ENCODE assay signal across 8 mouse cellular contexts in genomic region chr2:156841841-156842706, GRCm38 (mm10). TPM values are rescaled to one million over a fixed set of nuclear protein-coding genes. Genes with fewer than 3 reads are reported as not detected.
DNase-seq lines count a peak whose midpoint lies in the region; ATAC-seq lines count a peak whose summit lies in the region.

No protein-coding gene starts in this region.

- peak overlapping the region; percentile 83 for H3K4me2 ChIP-seq in forebrain, embryonic 13.5 days
- peak overlapping the region; percentile 95 for H3K4me2 ChIP-seq in hindbrain, embryonic 14.5 days (replicated peaks)
- H3K4me2 ChIP-seq in liver, embryonic 13.5 days, result peak overlapping the region; percentile 96
- H3K4me2 ChIP-seq in neural tube, embryonic 12.5 days (replicated peaks), result peak overlapping the region; percentile 92

- peak; percentile 16 to 43 for DNase-seq in left cerebral cortex, postnatal 25 days (ENCODE audit: low spot score in 2 of 2)
- DNase-seq in left cerebral cortex, adult 8-10 months (ENCODE audit: low spot score in 2 of 2), result no peak
- peak; percentile 37 for DNase-seq in adrenal gland, adult 8-10 months
- DNase-seq in hindbrain, embryonic 14.5 days (ENCODE audit: low spot score), result peak; percentile 50
- DNase-seq in liver, embryonic 13.5 days, result peak; percentile 32
- peak; percentile 15 to 23 for DNase-seq in thymus, postnatal 10 days (ENCODE audit: low spot score in 2 of 2)

- H3K4me1 ChIP-seq in forebrain, embryonic 13.5 days, result peaks cover 65% of the 10 kb centered on the region
- peaks cover 27% of the 10 kb centered on the region; the same call in 1 of the 2 replicates for H3K4me1 ChIP-seq in hindbrain, embryonic 14.5 days (replicated peaks; ENCODE audit: control insufficient read depth, insufficient read depth, low read length)
- H3K4me1 ChIP-seq in liver, embryonic 13.5 days (replicated peaks), result peaks cover 63% of the 10 kb centered on the region
- peaks cover 62% of the 10 kb centered on the region for H3K4me1 ChIP-seq in neural tube, embryonic 12.5 days

- peak; percentile 33 for ATAC-seq in forebrain, embryonic 13.5 days
- no peak for ATAC-seq in hindbrain, embryonic 14.5 days (ENCODE audit: low FRiP score)
- peak; percentile 3; the same call in 1 of the 2 replicates for ATAC-seq in liver, embryonic 13.5 days (ENCODE audit: low read depth)
- ATAC-seq in neural tube, embryonic 12.5 days (ENCODE audit: low FRiP score, low read depth), result 0 out of 2 replicates have a peak, but pooled peaks have one; percentile 22

- H3K36me3 ChIP-seq in forebrain, embryonic 13.5 days (ENCODE audit: poor library complexity, severe bottlenecking), result peaks cover 24% of the 10 kb centered on the region
- H3K36me3 ChIP-seq in hindbrain, embryonic 14.5 days (replicated peaks; ENCODE audit: control insufficient read depth, insufficient read depth), result no peaks in the 10 kb centered on the region; the same call in 1 of the 2 replicates
- H3K36me3 ChIP-seq in liver, embryonic 13.5 days, result peaks cover 32% of the 10 kb centered on the region
- peaks cover 21% of the 10 kb centered on the region for H3K36me3 ChIP-seq in neural tube, embryonic 12.5 days

- peak overlapping the region; percentile 76 for H3K9ac ChIP-seq in forebrain, embryonic 13.5 days
- peak overlapping the region; percentile 69; the same call in 1 of the 2 replicates for H3K9ac ChIP-seq in hindbrain, embryonic 14.5 days
- peak overlapping the region; percentile 82 for H3K9ac ChIP-seq in liver, embryonic 13.5 days
- H3K9ac ChIP-seq in neural tube, embryonic 12.5 days, result peak overlapping the region; percentile 87

- H3K9me3 ChIP-seq in forebrain, embryonic 13.5 days (replicated peaks), result no peaks in the 10 kb centered on the region
- H3K9me3 ChIP-seq in hindbrain, embryonic 14.5 days (ENCODE audit: control insufficient read depth, low read length), result no peaks in the 10 kb centered on the region
- H3K9me3 ChIP-seq in liver, embryonic 13.5 days (replicated peaks), result no peaks in the 10 kb centered on the region
- H3K9me3 ChIP-seq in neural tube, embryonic 12.5 days, result no peaks in the 10 kb centered on the region

- no peaks in the 10 kb centered on the region for H3K27me3 ChIP-seq in forebrain, embryonic 13.5 days
- peaks cover 19% of the 10 kb centered on the region for H3K27me3 ChIP-seq in hindbrain, embryonic 14.5 days (ENCODE audit: control insufficient read depth, insufficient read depth, low read length)
- no peaks in the 10 kb centered on the region for H3K27me3 ChIP-seq in liver, embryonic 13.5 days
- no peaks in the 10 kb centered on the region for H3K27me3 ChIP-seq in neural tube, embryonic 12.5 days (replicated peaks)

- 2% methylated on average over 20 of the region's 20 CpGs for WGBS in forebrain, embryonic 13.5 days
- 3% methylated on average over 20 of the region's 20 CpGs for WGBS in hindbrain, embryonic 14.5 days
- WGBS in liver, embryonic 13.5 days (ENCODE audit: insufficient replicate concordance), result 7% methylated on average over 20 of the region's 20 CpGs
- WGBS in neural tube, embryonic 12.5 days, result 2% methylated on average over 20 of the region's 20 CpGs

- intact Hi-C loops in left cerebral cortex, postnatal 25 days (cut with DNase I), result no loop called here

- H3K4me3 ChIP-seq in forebrain, embryonic 13.5 days, result peak overlapping the region; percentile 57
- H3K4me3 ChIP-seq in hindbrain, embryonic 14.5 days (replicated peaks; ENCODE audit: low read length), result peak overlapping the region; percentile 62
- H3K4me3 ChIP-seq in liver, embryonic 13.5 days (replicated peaks), result peak overlapping the region; percentile 77
- H3K4me3 ChIP-seq in neural tube, embryonic 12.5 days, result peak overlapping the region; percentile 75

- peak overlapping the region; percentile 82 for H3K27ac ChIP-seq in forebrain, embryonic 13.5 days
- H3K27ac ChIP-seq in hindbrain, embryonic 14.5 days, result peak overlapping the region; percentile 74; the same call in 1 of the 2 replicates
- H3K27ac ChIP-seq in liver, embryonic 13.5 days, result peak overlapping the region; percentile 71
- peak overlapping the region; percentile 70; the same call in 1 of the 2 replicates for H3K27ac ChIP-seq in neural tube, embryonic 12.5 days

RNA-seq across cellular contexts. Expression of gene Tgif2, which starts 2.3 kb away (rescaled TPM):
- total RNA-seq in left cerebral cortex, postnatal 25 days (2021), result 1 to 10 TPM in 1 of 2 experiments, under 1 TPM in 1; 0.69 to 1.0 TPM
- 1 to 10 TPM in 2 of 4 experiments, under 1 TPM in 2; 0.55 to 1.1 (median 0.84) TPM for total RNA-seq in left cerebral cortex, adult 8-10 months (2022)
- total RNA-seq in adrenal gland, adult 8-10 months (2022), result 1 to 10 TPM; 2.4 to 4.0 (median 3.8) TPM
- 63.3 and 73.3 TPM in 2 replicates for polyA plus RNA-seq in forebrain, embryonic 13.5 days (2015; fragmentation: Nextera tagmentation; extraction: Ambion mirVana)
- polyA plus RNA-seq in hindbrain, embryonic 14.5 days (2014; fragmentation: Nextera tagmentation; extraction: Ambion mirVana), result 18.9 and 21.5 TPM in 2 replicates
- polyA plus RNA-seq in liver, embryonic 13.5 days (2015; fragmentation: Nextera tagmentation; extraction: Ambion mirVana), result 7.2 and 9.0 TPM in 2 replicates
- polyA plus RNA-seq in neural tube, embryonic 12.5 days (2016; fragmentation: Nextera tagmentation; extraction: Ambion mirVana), result 61.2 and 61.7 TPM in 2 replicates

RNA-seq across cellular contexts. Expression of gene 4930518I15Rik, which starts 15.7 kb away (rescaled TPM):
- 1 to 10 TPM; 1.5 to 2.1 TPM for total RNA-seq in left cerebral cortex, postnatal 25 days (2021)
- total RNA-seq in left cerebral cortex, adult 8-10 months (2022), result 1 to 10 TPM; 2.4 to 3.6 (median 2.8) TPM
- 1 to 10 TPM; 2.6 to 6.2 (median 4.0) TPM for total RNA-seq in adrenal gland, adult 8-10 months (2022)
- polyA plus RNA-seq in forebrain, embryonic 13.5 days (2015; fragmentation: Nextera tagmentation; extraction: Ambion mirVana), result 14.0 and 14.2 TPM in 2 replicates
- 4.0 and 5.4 TPM in 2 replicates for polyA plus RNA-seq in hindbrain, embryonic 14.5 days (2014; fragmentation: Nextera tagmentation; extraction: Ambion mirVana)
- polyA plus RNA-seq in liver, embryonic 13.5 days (2015; fragmentation: Nextera tagmentation; extraction: Ambion mirVana), result 1.6 and 2.0 TPM in 2 replicates
- 10.7 and 10.9 TPM in 2 replicates for polyA plus RNA-seq in neural tube, embryonic 12.5 days (2016; fragmentation: Nextera tagmentation; extraction: Ambion mirVana)

RNA-seq across cellular contexts. Expression of gene Rab5if, which starts 20.9 kb away (rescaled TPM):
- total RNA-seq in left cerebral cortex, postnatal 25 days (2021), result 100 to 1,000 TPM; 104 to 105 TPM
- 10 to 100 TPM; 75.3 to 83.0 (median 79.6) TPM for total RNA-seq in left cerebral cortex, adult 8-10 months (2022)
- 100 to 1,000 TPM; 134 to 305 (median 233) TPM for total RNA-seq in adrenal gland, adult 8-10 months (2022)
- polyA plus RNA-seq in forebrain, embryonic 13.5 days (2015; fragmentation: Nextera tagmentation; extraction: Ambion mirVana), result 151 and 168 TPM in 2 replicates
- 174 and 176 TPM in 2 replicates for polyA plus RNA-seq in hindbrain, embryonic 14.5 days (2014; fragmentation: Nextera tagmentation; extraction: Ambion mirVana)
- polyA plus RNA-seq in liver, embryonic 13.5 days (2015; fragmentation: Nextera tagmentation; extraction: Ambion mirVana), result 204 and 210 TPM in 2 replicates
- polyA plus RNA-seq in neural tube, embryonic 12.5 days (2016; fragmentation: Nextera tagmentation; extraction: Ambion mirVana), result 169 and 179 TPM in 2 replicates

RNA-seq across cellular contexts. Expression of gene Sla2, which starts 44.9 kb away (rescaled TPM):
- total RNA-seq in left cerebral cortex, postnatal 25 days (2021), result under 1 TPM; 0.39 to 0.55 TPM
- under 1 TPM; 0.26 to 0.68 (median 0.30) TPM for total RNA-seq in left cerebral cortex, adult 8-10 months (2022)
- total RNA-seq in adrenal gland, adult 8-10 months (2022), result under 1 TPM in 1 of 4 experiments, not detected in 3; 0.14 TPM
- 0.14 and 0.25 TPM in 2 replicates for polyA plus RNA-seq in forebrain, embryonic 13.5 days (2015; fragmentation: Nextera tagmentation; extraction: Ambion mirVana)
- polyA plus RNA-seq in hindbrain, embryonic 14.5 days (2014; fragmentation: Nextera tagmentation; extraction: Ambion mirVana), result 0.14 and 0.20 TPM in 2 replicates
- 3.1 and 3.3 TPM in 2 replicates for polyA plus RNA-seq in liver, embryonic 13.5 days (2015; fragmentation: Nextera tagmentation; extraction: Ambion mirVana)
- polyA plus RNA-seq in neural tube, embryonic 12.5 days (2016; fragmentation: Nextera tagmentation; extraction: Ambion mirVana), result 0.35 and 0.50 TPM in 2 replicates

Comparison
In these comparisons a context has a peak if more than half of its experiments do, and no peak if none do; other contexts are left out.
1. DNase-seq: peak in left cerebral cortex, postnatal 25 days (2 of 2), adrenal gland, adult 8-10 months (single experiment), hindbrain, embryonic 14.5 days (single experiment), liver, embryonic 13.5 days (single experiment) and thymus, postnatal 10 days (2 of 2); none in left cerebral cortex, adult 8-10 months (0 of 2).
2. Peak in every context shown above with its lines, with median percentiles within 50 percentile points of each other: H3K27ac ChIP-seq, H3K4me2 ChIP-seq, H3K4me3 ChIP-seq and H3K9ac ChIP-seq.